22 mouse cellular contexts compared by ENCODE assay signal in genomic region chr15:26774895-26775294, GRCm38 (mm10).
"Had no signal": no experiment of that assay in that cellular context is flagged by ENCODE, and none has a peak within 500 bp of the region (broad histone marks: within the 10 kb centered on the region; RNA-seq: fewer than 3 reads in every experiment).

No protein-coding gene starts in this region.

- H3K27me3 ChIP-seq: heart, embryonic 13.5 days; heart, embryonic 15.5 days; hindbrain, embryonic 13.5 days; hindbrain, embryonic 15.5 days; limb, embryonic 13.5 days; limb, embryonic 15.5 days; liver, embryonic 12.5 days had no signal

- H3K9me3 ChIP-seq: heart, embryonic 13.5 days; heart, embryonic 15.5 days; hindbrain, embryonic 13.5 days; hindbrain, embryonic 15.5 days; limb, embryonic 13.5 days; limb, embryonic 15.5 days; liver, embryonic 12.5 days had no signal

- DNase-seq: gastrocnemius, postnatal 14 days; gastrocnemius, postnatal 36 days; heart, adult 11 months; heart, adult 2 months; heart, postnatal 14 days; heart, postnatal 36 days; kidney, adult 11 months; kidney, adult 8-10 months; kidney, postnatal 25 days; layer of hippocampus, adult 9-11 months; layer of hippocampus, postnatal 36 days; left cerebral cortex, postnatal 4 days had no signal

- H3K4me1 ChIP-seq: heart, embryonic 13.5 days; heart, embryonic 15.5 days; hindbrain, embryonic 15.5 days; limb, embryonic 13.5 days; limb, embryonic 15.5 days; liver, embryonic 12.5 days had no signal

- H3K4me3 ChIP-seq: heart, adult 2 months; heart, embryonic 13.5 days; heart, embryonic 15.5 days; hindbrain, embryonic 13.5 days; hindbrain, embryonic 15.5 days; limb, embryonic 13.5 days; limb, embryonic 15.5 days; liver, embryonic 12.5 days had no signal

- H3K36me3 ChIP-seq: heart, embryonic 13.5 days; heart, embryonic 15.5 days; hindbrain, embryonic 13.5 days; hindbrain, embryonic 15.5 days; limb, embryonic 13.5 days; limb, embryonic 15.5 days; liver, embryonic 12.5 days had no signal

- H3K27ac ChIP-seq: heart, adult 2 months; heart, embryonic 13.5 days; heart, embryonic 15.5 days; hindbrain, embryonic 13.5 days; hindbrain, embryonic 15.5 days; hindbrain, postnatal 0 days; limb, embryonic 13.5 days; limb, embryonic 15.5 days; liver, embryonic 12.5 days had no signal

- H3K9ac ChIP-seq: heart, embryonic 13.5 days; heart, embryonic 15.5 days; hindbrain, embryonic 13.5 days; hindbrain, embryonic 15.5 days; limb, embryonic 13.5 days; limb, embryonic 15.5 days; liver, embryonic 12.5 days had no signal

- ATAC-seq: hindbrain, postnatal 0 days; intestine, embryonic 16.5 days; liver, embryonic 12.5 days had no signal

- H3K4me2 ChIP-seq: heart, embryonic 11.5 days; heart, embryonic 13.5 days; heart, embryonic 15.5 days; hindbrain, embryonic 13.5 days; hindbrain, embryonic 15.5 days; limb, embryonic 13.5 days; limb, embryonic 15.5 days; liver, embryonic 12.5 days had no signal
